Mouse (Mus musculus) neural tube, embryonic 14.5 days (tissue): ENCODE measurements at regions not wholly inside any gene's neighbourhood (a gene's known extent, or its start where the extent isn't known, plus 50 kb on each side); places are given as distances from the start of the nearest gene placed in this dataset.
A peak's percentile ranks its signal among the peaks of the same experiment; 100 is the strongest.

ENCODE experiments used
- ATAC-seq: fragments of 200-750 bp; cut with Nextera tagmentation; 2 replicates; pipeline ENCODE4 v1.8.0; 2017; ENCODE audit warnings: low read depth, mild to moderate bottlenecking, moderate TSS enrichment, moderate library complexity
- H3K27ac ChIP-seq: fragments of 300-500 bp; sonication (generic); 2 replicates; pipeline ENCODE4 v1.5.1; 2014; ENCODE audit warnings: low read depth, mild to moderate bottlenecking, control low read depth, low read length, moderate library complexity, mixed read lengths
- H3K27me3 ChIP-seq: fragments of 300-500 bp; sonication (generic); 2 replicates; pipeline ENCODE4 v1.6.1; 2014; ENCODE audit warnings: low read length; ENCODE audit not compliant: control insufficient read depth, insufficient read depth
- H3K36me3 ChIP-seq: fragments of 300-500 bp; sonication (generic); 2 replicates; pipeline ENCODE4 v1.6.1; 2014; ENCODE audit warnings: low read length, mixed read lengths; ENCODE audit not compliant: control insufficient read depth, insufficient read depth
- H3K4me1 ChIP-seq: fragments of 300-500 bp; sonication (generic); 2 replicates; pipeline ENCODE4 v1.6.1; 2014; ENCODE audit warnings: low read length; ENCODE audit not compliant: control insufficient read depth, insufficient read depth
- H3K4me2 ChIP-seq: fragments of 300-500 bp; sonication (generic); 2 replicates; pipeline ENCODE4 v1.6.1; 2014; ENCODE audit warnings: mild to moderate bottlenecking, low read depth, low read length, control low read depth
- H3K4me3 ChIP-seq: fragments of 300-500 bp; sonication (generic); 2 replicates; pipeline ENCODE4 v1.5.1; 2014; ENCODE audit warnings: low read depth, low read length, control low read depth, mixed read lengths
- H3K9ac ChIP-seq: fragments of 300-500 bp; sonication (generic); replicated peaks from 2 replicates; pipeline ENCODE4 v1.6.1; 2014; ENCODE audit warnings: low read depth, mild to moderate bottlenecking, control low read depth, low read length, mixed read lengths
- H3K9me3 ChIP-seq: fragments of 300-500 bp; sonication (generic); 2 replicates; pipeline ENCODE4 v1.6.1; 2016; ENCODE audit warnings: low read length; ENCODE audit not compliant: control insufficient read depth
- WGBS: fragments of 180-500 bp; shearing (Covaris S2); extraction: QIAGEN DNeasy Blood & Tissue Kit; methylation state at CpG from one replicate; pipeline ENCODE4 v1.1.7; 2014; 5-methylcytosine and 5-hydroxymethylcytosine counted together

DNA sequence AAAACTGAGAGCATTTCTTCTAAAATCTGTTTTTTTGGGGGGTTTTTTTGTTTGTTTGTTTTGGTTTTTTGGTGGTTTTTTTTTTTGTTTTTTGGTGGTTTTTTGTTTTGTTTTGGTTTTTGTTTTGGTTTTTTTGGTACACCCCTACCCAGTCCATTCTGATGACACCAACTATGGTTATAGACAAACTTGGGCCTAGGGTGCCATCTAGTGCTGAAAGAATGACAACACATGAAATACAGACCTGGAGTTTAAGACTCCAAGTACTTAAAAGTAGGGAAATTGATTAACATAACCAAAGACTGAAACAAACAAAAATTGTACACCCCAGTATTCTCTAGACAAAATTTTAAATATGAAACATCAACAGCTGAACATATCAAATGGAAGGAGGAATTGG, 76.0 kb upstream of the Ano5 start:
- H3K4me3 ChIP-seq = no peak overlapping the region
- H3K4me2 ChIP-seq = no peak overlapping the region
- H3K36me3 ChIP-seq = no peaks in the 10 kb centered on the region
- peak; percentile 73; the same call in 1 of the 2 replicates for ATAC-seq
- no peak overlapping the region for H3K27ac ChIP-seq
- no peaks in the 10 kb centered on the region for H3K27me3 ChIP-seq
- no peaks in the 10 kb centered on the region for H3K9me3 ChIP-seq
- H3K4me1 ChIP-seq = no peaks in the 10 kb centered on the region
- H3K9ac ChIP-seq = no peak overlapping the region

GRCm38 (mm10) chr7:51454989-51455692, 55.7 kb upstream of the Ano5 start:
- Histone ChIP-seq H3K27ac (no peak overlapping the region), H3K27me3 (no peaks in the 10 kb centered on the region), H3K9ac (no peak overlapping the region), H3K4me3 (no peak overlapping the region), H3K4me1 (no peaks in the 10 kb centered on the region), H3K36me3 (no peaks in the 10 kb centered on the region), H3K9me3 (no peaks in the 10 kb centered on the region), H3K4me2 (no peak overlapping the region)
- 91% methylated on average over 2 of the region's 2 CpGs for WGBS
- ATAC-seq = no peak

DNA sequence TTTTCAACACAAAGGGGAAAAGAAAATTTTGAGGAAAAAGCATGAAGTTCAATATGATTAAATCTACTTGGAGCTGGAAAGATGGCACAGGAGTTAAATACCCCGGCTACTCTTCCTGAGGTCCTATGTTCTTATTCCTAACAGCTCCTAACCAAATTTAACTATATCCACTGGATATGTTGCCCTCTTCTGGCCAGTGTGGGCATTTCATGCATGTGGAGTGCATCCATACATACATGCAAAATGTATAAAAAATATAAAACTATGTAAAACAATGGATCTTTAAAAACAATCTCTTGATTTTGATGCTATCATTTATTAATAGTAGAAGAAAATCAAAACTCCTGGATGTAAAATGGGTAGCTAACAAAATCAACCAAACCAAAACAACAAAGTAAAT, 52.1 kb upstream of the Ano5 start:
- no peak for ATAC-seq
- Histone ChIP-seq H3K9me3 (no peaks in the 10 kb centered on the region), H3K4me3 (no peak overlapping the region), H3K27ac (no peak overlapping the region), H3K27me3 (no peaks in the 10 kb centered on the region), H3K4me1 (no peaks in the 10 kb centered on the region), H3K9ac (no peak overlapping the region), H3K4me2 (no peak overlapping the region), H3K36me3 (no peaks in the 10 kb centered on the region)
- 90% methylated on average over 1 of the region's 1 CpGs for WGBS
